Mouse (Mus musculus) neural tube, embryonic 15.5 days (tissue): ENCODE data around the gene Zkscan2. TPM values are rescaled to one million over a fixed set of nuclear protein-coding genes. Genes with fewer than 3 reads are reported as not detected.

Experiments used
- ATAC-seq: fragments of 200-750 bp; cut with Nextera tagmentation; 2 replicates; pipeline ENCODE4 v1.8.0; 2017; ENCODE audit warnings: mild to moderate bottlenecking, moderate TSS enrichment, moderate library complexity; ENCODE audit not compliant: low FRiP score
- H3K27ac ChIP-seq: fragments of 300-500 bp; sonication (generic); replicated peaks from 2 replicates; pipeline ENCODE4 v1.5.1; 2015; ENCODE audit warnings: mild to moderate bottlenecking, inconsistent platforms
- H3K27me3 ChIP-seq: fragments of 300-500 bp; sonication (generic); replicated peaks from 2 replicates; pipeline ENCODE4 v1.6.1; 2015; ENCODE audit warnings: inconsistent platforms
- H3K36me3 ChIP-seq: fragments of 300-500 bp; sonication (generic); 2 replicates; pipeline ENCODE4 v1.6.1; 2015; ENCODE audit warnings: inconsistent platforms
- H3K4me1 ChIP-seq: fragments of 300-500 bp; sonication (generic); 2 replicates; pipeline ENCODE4 v1.6.1; 2015; ENCODE audit warnings: inconsistent platforms
- H3K4me2 ChIP-seq: fragments of 300-500 bp; sonication (generic); 2 replicates; pipeline ENCODE4 v1.6.1; 2015; ENCODE audit warnings: inconsistent platforms, mild to moderate bottlenecking, moderate library complexity
- H3K4me3 ChIP-seq: fragments of 300-500 bp; sonication (generic); replicated peaks from 2 replicates; pipeline ENCODE4 v1.5.1; 2015; ENCODE audit warnings: mild to moderate bottlenecking, inconsistent platforms
- H3K9ac ChIP-seq: fragments of 300-500 bp; sonication (generic); replicated peaks from 2 replicates; pipeline ENCODE4 v1.6.1; 2015; ENCODE audit warnings: mild to moderate bottlenecking, inconsistent platforms
- H3K9me3 ChIP-seq: fragments of 300-500 bp; sonication (generic); replicated peaks from 2 replicates; pipeline ENCODE4 v1.6.1; 2016; ENCODE audit warnings: inconsistent platforms
- WGBS: fragments of 180-500 bp; shearing (Covaris S2); methylation state at CpG from one replicate; pipeline ENCODE4 v1.1.7; 2015; ENCODE audit warnings: mixed read lengths; 5-methylcytosine and 5-hydroxymethylcytosine counted together
- polyA plus RNA-seq: library from polyadenylated mRNA; unstranded; fragments of >200 nt; fragmentation: Nextera tagmentation; extraction: Ambion mirVana; gene quantifications from 2 replicates; pipeline ENCODE4 v1.2.1, GENCODE M21; 2015

Zkscan2 gene
- 9.1 and 11.4 TPM in 2 replicates for polyA plus RNA-seq

- ATAC-seq = peak; percentile 97
- under 1% methylated on average over 70 of the region's 71 CpGs for WGBS
- H3K9me3 ChIP-seq = no peaks in the 10 kb centered on the region
- H3K4me2 ChIP-seq = peak within 1 kb of the TSS; percentile 90
- H3K27me3 ChIP-seq = no peaks in the 10 kb centered on the region
- peaks cover 35% of the 10 kb centered on the region for H3K4me1 ChIP-seq
- peak within 1 kb of the TSS; percentile 93 for H3K4me3 ChIP-seq
- H3K27ac ChIP-seq = peak within 1 kb of the TSS; percentile 96
- H3K36me3 ChIP-seq = peaks cover 14% of the 10 kb centered on the region
- peak within 1 kb of the TSS; percentile 91 for H3K9ac ChIP-seq
These were observed at the start of gene Zkscan2 for GRCm38 (mm10) chr7:123500239-123501219. Zkscan2 (minus strand) TSS chr7:123500449.

- peaks cover 4% of the 10 kb centered on the region for H3K4me1 ChIP-seq
- 88% methylated on average over 3 of the region's 3 CpGs for WGBS
- no peak overlapping the region for H3K27ac ChIP-seq
- no peak for ATAC-seq
- no peaks in the 10 kb centered on the region for H3K36me3 ChIP-seq
- no peaks in the 10 kb centered on the region for H3K27me3 ChIP-seq
- H3K4me2 ChIP-seq = no peak overlapping the region
- no peak overlapping the region for H3K4me3 ChIP-seq
- H3K9ac ChIP-seq = no peak overlapping the region
- no peaks in the 10 kb centered on the region for H3K9me3 ChIP-seq
These were observed 28.9 kb upstream of the Zkscan2 start for GRCm38 (mm10) chr7:123529190-123529589.

- no peaks in the 10 kb centered on the region for H3K36me3 ChIP-seq
- H3K9me3 ChIP-seq = no peaks in the 10 kb centered on the region
- H3K9ac ChIP-seq = no peak overlapping the region
- H3K4me2 ChIP-seq = no peak overlapping the region
- H3K27ac ChIP-seq = no peak overlapping the region
- H3K4me3 ChIP-seq = no peak overlapping the region
- no peak for ATAC-seq
- no peaks in the 10 kb centered on the region for H3K27me3 ChIP-seq
- H3K4me1 ChIP-seq = peaks cover 4% of the 10 kb centered on the region
- 61% methylated on average over 10 of the region's 10 CpGs for WGBS
These were observed 25.5 kb upstream of the Zkscan2 start for GRCm38 (mm10) chr7:123525761-123526160.

GRCm38 (mm10) chr7:123524218-123524861, 24.1 kb upstream of the Zkscan2 start:
- H3K9ac ChIP-seq = no peak overlapping the region
- 27% methylated on average over 8 of the region's 8 CpGs for WGBS
- H3K4me2 ChIP-seq = no peak overlapping the region
- no peak for ATAC-seq
- H3K27ac ChIP-seq = no peak overlapping the region
- H3K36me3 ChIP-seq = no peaks in the 10 kb centered on the region
- no peaks in the 10 kb centered on the region for H3K27me3 ChIP-seq
- peaks cover 4% of the 10 kb centered on the region for H3K4me1 ChIP-seq
- H3K9me3 ChIP-seq = no peaks in the 10 kb centered on the region
- H3K4me3 ChIP-seq = no peak overlapping the region

- WGBS = 47% methylated on average over 7 of the region's 7 CpGs
- H3K27me3 ChIP-seq = no peaks in the 10 kb centered on the region
- H3K4me1 ChIP-seq = 0 out of 2 replicates have a peak, but pooled peaks cover 2% of the 10 kb centered on the region
- no peak for ATAC-seq
- H3K36me3 ChIP-seq = 0 out of 2 replicates have a peak, but pooled peaks cover 3% of the 10 kb centered on the region
- no peak overlapping the region for H3K4me3 ChIP-seq
- H3K9ac ChIP-seq = no peak overlapping the region
- no peak overlapping the region for H3K4me2 ChIP-seq
- H3K9me3 ChIP-seq = no peaks in the 10 kb centered on the region
- H3K27ac ChIP-seq = no peak overlapping the region
These were observed 7.7 kb upstream of the Zkscan2 start for GRCm38 (mm10) chr7:123507946-123508345.

GRCm38 (mm10) chr7:123503358-123503757, 3.1 kb upstream of the Zkscan2 start:
- no peaks in the 10 kb centered on the region for H3K27me3 ChIP-seq
- H3K9me3 ChIP-seq = no peaks in the 10 kb centered on the region
- no peak overlapping the region for H3K27ac ChIP-seq
- no peak overlapping the region for H3K9ac ChIP-seq
- no peak for ATAC-seq
- no peaks in the 10 kb centered on the region for H3K36me3 ChIP-seq
- peaks cover 27% of the 10 kb centered on the region for H3K4me1 ChIP-seq
- H3K4me2 ChIP-seq = no peak overlapping the region
- WGBS = 40% methylated on average over 1 of the region's 1 CpGs
- H3K4me3 ChIP-seq = no peak overlapping the region

- peak overlapping the region; percentile 93 for H3K4me3 ChIP-seq
- WGBS = 33% methylated on average over 19 of the region's 19 CpGs
- H3K4me1 ChIP-seq = peaks cover 35% of the 10 kb centered on the region
- H3K27ac ChIP-seq = peak overlapping the region; percentile 96
- H3K36me3 ChIP-seq = peaks cover 22% of the 10 kb centered on the region
- H3K9me3 ChIP-seq = no peaks in the 10 kb centered on the region
- peak overlapping the region; percentile 90 for H3K4me2 ChIP-seq
- H3K27me3 ChIP-seq = no peaks in the 10 kb centered on the region
- H3K9ac ChIP-seq = peak overlapping the region; percentile 91
- ATAC-seq = 0 out of 2 replicates have a peak, but pooled peaks have one; percentile 19
These were observed 589 bp downstream of the Zkscan2 start for GRCm38 (mm10) chr7:123499481-123500238.

GRCm38 (mm10) chr7:123487703-123488102, 12.5 kb downstream of the Zkscan2 start:
- H3K9ac ChIP-seq = no peak overlapping the region
- H3K27ac ChIP-seq = no peak overlapping the region
- H3K4me2 ChIP-seq = no peak overlapping the region
- no peaks in the 10 kb centered on the region for H3K9me3 ChIP-seq
- H3K4me3 ChIP-seq = no peak overlapping the region
- no peaks in the 10 kb centered on the region for H3K27me3 ChIP-seq
- no peaks in the 10 kb centered on the region for H3K4me1 ChIP-seq
- WGBS = 83% methylated on average over 5 of the region's 5 CpGs
- ATAC-seq = no peak
- H3K36me3 ChIP-seq = peaks cover 59% of the 10 kb centered on the region

GRCm38 (mm10) chr7:123467961-123468360, 32.3 kb downstream of the Zkscan2 start:
- Histone ChIP-seq H3K4me3 (no peak overlapping the region), H3K9me3 (no peaks in the 10 kb centered on the region; the same call in 1 of the 2 replicates), H3K4me2 (no peak overlapping the region), H3K27ac (no peak overlapping the region), H3K27me3 (peaks cover 4% of the 10 kb centered on the region; the same call in 1 of the 2 replicates), H3K9ac (no peak overlapping the region), H3K36me3 (no peaks in the 10 kb centered on the region), H3K4me1 (no peaks in the 10 kb centered on the region)
- no peak for ATAC-seq
- WGBS = 91% methylated on average over 1 of the region's 1 CpGs

- peak; percentile 70 for ATAC-seq
These were observed 34.4 kb downstream of the Zkscan2 start for GRCm38 (mm10) chr7:123465692-123466387.

GRCm38 (mm10) chr7:123463569-123463968, 36.7 kb downstream of the Zkscan2 start:
- no peak overlapping the region for H3K4me3 ChIP-seq
- no peaks in the 10 kb centered on the region for H3K4me1 ChIP-seq
- no peak for ATAC-seq
- H3K9me3 ChIP-seq = no peaks in the 10 kb centered on the region
- H3K4me2 ChIP-seq = no peak overlapping the region
- H3K27me3 ChIP-seq = peaks cover 4% of the 10 kb centered on the region; the same call in 1 of the 2 replicates
- no peak overlapping the region for H3K9ac ChIP-seq
- 90% methylated on average over 4 of the region's 4 CpGs for WGBS
- H3K36me3 ChIP-seq = no peaks in the 10 kb centered on the region
- no peak overlapping the region for H3K27ac ChIP-seq

More at GRCm38 (mm10) chr7:123465692-123466387, 34.4 kb downstream of the Zkscan2 start:
- H3K9me3 ChIP-seq = no peaks in the 10 kb centered on the region
- H3K27me3 ChIP-seq = peaks cover 4% of the 10 kb centered on the region; the same call in 1 of the 2 replicates
- H3K27ac ChIP-seq = no peak overlapping the region
- H3K9ac ChIP-seq = no peak overlapping the region
- 44% methylated on average over 6 of the region's 6 CpGs for WGBS
- H3K4me2 ChIP-seq = no peak overlapping the region
- no peaks in the 10 kb centered on the region for H3K4me1 ChIP-seq
- no peaks in the 10 kb centered on the region for H3K36me3 ChIP-seq
- no peak overlapping the region for H3K4me3 ChIP-seq
